Mouse (Mus musculus) embryonic fibroblast, embryonic 13.5 days (primary cell): ENCODE data around the gene Chac1. TPM values are rescaled to one million over a fixed set of nuclear protein-coding genes. Genes with fewer than 3 reads are reported as not detected.

Experiments used
- H3K27ac ChIP-seq: 2 replicates; pipeline ENCODE4 v1.5.1; 2012; ENCODE audit warnings: low read length, control low read depth, inconsistent platforms; ENCODE audit not compliant: insufficient read depth
- H3K4me1 ChIP-seq: 2 replicates; pipeline ENCODE4 v1.6.1; 2011; ENCODE audit warnings: low read length; ENCODE audit not compliant: control insufficient read depth, insufficient read depth
- H3K4me3 ChIP-seq: 2 replicates; pipeline ENCODE4 v1.5.1; 2011; ENCODE audit warnings: mild to moderate bottlenecking, control low read depth, low read length; ENCODE audit not compliant: insufficient read depth
- CTCF ChIP-seq: IDR thresholded peaks from 2 replicates; pipeline ENCODE4 v1.5.1; 2011; ENCODE audit warnings: mild to moderate bottlenecking, control low read depth, low read length, moderate library complexity, borderline replicate concordance; ENCODE audit not compliant: insufficient read depth
- POLR2A ChIP-seq: IDR thresholded peaks from 2 replicates; pipeline ENCODE4 v1.6.1; 2011; ENCODE audit warnings: low read depth, mild to moderate bottlenecking, control low read depth, low read length, moderate library complexity
- polyA plus RNA-seq: library from polyadenylated mRNA; stranded (reverse); fragments of >200 nt; gene quantifications from 2 replicates; pipeline ENCODE4 v1.2.4, GENCODE M21; 2011; ENCODE audit warnings: low read depth; ENCODE audit not compliant: missing spikeins, insufficient read length

Gene Chac1
- polyA plus RNA-seq, 1 experiment: 58.5 TPM

DNA sequence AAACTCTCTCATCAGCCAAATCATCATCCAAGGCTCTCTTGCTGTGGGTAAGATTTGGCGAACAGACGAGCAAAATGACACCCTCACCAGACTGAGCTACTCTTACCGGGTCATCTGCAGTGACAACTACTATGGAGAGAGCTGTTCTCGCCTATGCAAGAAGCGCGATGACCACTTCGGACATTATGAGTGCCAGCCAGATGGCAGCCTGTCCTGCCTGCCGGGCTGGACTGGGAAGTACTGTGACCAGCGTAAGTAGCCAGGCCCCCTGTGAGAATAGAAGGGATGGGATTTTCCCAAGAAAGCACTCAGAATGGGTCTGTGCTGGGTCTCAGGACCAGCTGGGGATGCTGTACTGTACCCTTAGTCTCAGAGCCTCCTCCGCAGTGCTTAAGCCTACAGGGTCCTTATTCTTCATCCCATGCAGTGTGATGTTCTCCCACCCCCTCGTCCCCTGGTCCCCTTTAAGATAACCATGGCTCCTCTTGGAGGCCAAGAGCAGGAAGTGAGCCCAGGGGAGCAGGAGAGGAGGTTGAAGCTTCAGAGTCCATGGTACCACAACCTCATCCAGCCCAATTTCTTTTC is 23.0 kb upstream of the Chac1 start:
- Histone ChIP-seq H3K27ac (no peak overlapping the region), H3K4me3 (no peak overlapping the region), H3K4me1 (no peaks in the 10 kb centered on the region)
- no peak for TF ChIP-seq CTCF
- TF ChIP-seq POLR2A: no peak

DNA sequence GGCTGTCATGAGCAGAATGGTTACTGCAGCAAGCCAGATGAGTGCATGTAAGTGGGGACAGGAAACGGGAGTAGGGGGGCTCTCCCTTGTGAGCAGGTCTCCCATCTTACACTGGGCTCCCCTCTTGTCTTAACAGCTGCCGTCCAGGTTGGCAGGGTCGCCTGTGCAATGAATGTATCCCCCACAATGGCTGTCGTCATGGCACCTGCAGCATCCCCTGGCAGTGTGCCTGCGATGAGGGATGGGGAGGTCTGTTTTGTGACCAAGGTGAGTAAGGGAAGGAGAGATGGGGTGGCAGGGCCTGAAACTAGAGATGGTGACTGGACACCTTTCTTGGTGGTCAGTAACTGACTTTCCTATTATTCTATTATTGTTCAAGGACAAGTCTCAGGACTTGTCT is 22.5 kb upstream of the Chac1 start:
- Histone ChIP-seq H3K27ac (no peak overlapping the region), H3K4me3 (no peak overlapping the region), H3K4me1 (no peaks in the 10 kb centered on the region)
- no peak for TF ChIP-seq POLR2A
- no peak for TF ChIP-seq CTCF

- Histone ChIP-seq H3K4me1 (no peaks in the 10 kb centered on the region), H3K4me3 (no peak overlapping the region), H3K27ac (no peak overlapping the region)
- TF ChIP-seq CTCF (no peak), POLR2A (no peak)
These were observed 21.8 kb upstream of the Chac1 start for GRCm38 (mm10) chr2:119329123-119329817.

DNA sequence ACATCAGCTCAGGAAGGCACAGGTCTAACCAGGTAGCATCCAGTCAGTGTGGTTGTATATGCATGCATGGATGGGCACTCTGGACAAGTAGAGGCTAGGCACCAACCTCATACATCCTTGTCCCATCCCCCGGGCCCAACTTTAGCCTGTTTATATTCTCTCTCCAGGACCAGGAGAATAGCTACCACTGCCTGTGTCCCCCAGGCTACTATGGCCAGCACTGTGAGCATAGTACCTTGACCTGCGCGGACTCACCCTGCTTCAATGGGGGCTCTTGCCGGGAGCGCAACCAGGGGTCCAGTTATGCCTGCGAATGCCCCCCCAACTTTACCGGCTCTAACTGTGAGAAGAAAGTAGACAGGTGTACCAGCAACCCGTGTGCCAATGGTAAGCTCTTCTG is 20.2 kb upstream of the Chac1 start:
- H3K4me3 ChIP-seq: no peak overlapping the region
- H3K27ac ChIP-seq: no peak overlapping the region
- no peaks in the 10 kb centered on the region for H3K4me1 ChIP-seq
- TF ChIP-seq CTCF: no peak
- TF ChIP-seq POLR2A: no peak

DNA sequence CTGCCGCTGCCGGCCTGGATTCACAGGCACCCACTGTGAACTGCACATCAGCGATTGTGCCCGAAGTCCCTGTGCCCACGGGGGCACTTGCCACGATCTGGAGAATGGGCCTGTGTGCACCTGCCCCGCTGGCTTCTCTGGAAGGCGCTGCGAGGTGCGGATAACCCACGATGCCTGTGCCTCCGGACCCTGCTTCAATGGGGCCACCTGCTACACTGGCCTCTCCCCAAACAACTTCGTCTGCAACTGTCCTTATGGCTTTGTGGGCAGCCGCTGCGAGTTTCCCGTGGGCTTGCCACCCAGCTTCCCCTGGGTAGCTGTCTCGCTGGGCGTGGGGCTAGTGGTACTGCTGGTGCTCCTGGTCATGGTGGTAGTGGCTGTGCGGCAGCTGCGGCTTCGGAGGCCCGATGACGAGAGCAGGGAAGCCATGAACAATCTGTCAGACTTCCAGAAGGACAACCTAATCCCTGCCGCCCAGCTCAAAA is 18.8 kb upstream of the Chac1 start:
- H3K4me3 ChIP-seq: no peak overlapping the region
- TF ChIP-seq CTCF (no peak), POLR2A (no peak)
- H3K4me1 ChIP-seq: no peaks in the 10 kb centered on the region
- H3K27ac ChIP-seq: no peak overlapping the region

DNA sequence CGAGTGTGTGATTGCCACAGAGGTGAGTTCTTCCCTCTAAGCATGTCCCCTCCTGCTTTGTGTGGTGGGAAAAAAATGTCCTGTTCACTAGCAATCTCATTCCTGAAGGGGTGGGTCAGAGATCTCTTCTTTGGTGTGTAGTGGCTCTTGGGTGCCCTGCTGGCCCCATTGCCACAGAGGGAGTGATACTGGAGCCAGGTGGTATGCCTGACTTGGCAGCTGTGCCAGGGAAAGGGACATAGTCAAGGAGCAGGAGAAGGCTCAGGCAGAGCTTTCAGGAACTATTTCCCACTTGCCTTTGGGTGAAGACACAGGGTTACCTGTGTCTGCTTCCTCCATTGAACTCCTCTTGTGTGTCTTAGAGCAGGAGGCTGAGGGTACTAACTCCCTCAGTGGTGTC is 16.9 kb upstream of the Chac1 start:
- H3K27ac ChIP-seq: no peak overlapping the region
- TF ChIP-seq POLR2A (no peak), CTCF (no peak)
- no peak overlapping the region for H3K4me3 ChIP-seq
- no peaks in the 10 kb centered on the region for H3K4me1 ChIP-seq

GRCm38 (mm10) chr2:119334964-119335525 is 16.0 kb upstream of the Chac1 start:
- Histone ChIP-seq H3K4me1 (no peaks in the 10 kb centered on the region), H3K4me3 (no peak overlapping the region), H3K27ac (no peak overlapping the region)
- no peak for TF ChIP-seq POLR2A

- H3K4me1 ChIP-seq: no peaks in the 10 kb centered on the region
- H3K4me3 ChIP-seq: no peak overlapping the region
- no peak for TF ChIP-seq POLR2A
- TF ChIP-seq CTCF: no peak
- H3K27ac ChIP-seq: no peak overlapping the region
These were observed 15.5 kb upstream of the Chac1 start for GRCm38 (mm10) chr2:119335535-119335934.

DNA sequence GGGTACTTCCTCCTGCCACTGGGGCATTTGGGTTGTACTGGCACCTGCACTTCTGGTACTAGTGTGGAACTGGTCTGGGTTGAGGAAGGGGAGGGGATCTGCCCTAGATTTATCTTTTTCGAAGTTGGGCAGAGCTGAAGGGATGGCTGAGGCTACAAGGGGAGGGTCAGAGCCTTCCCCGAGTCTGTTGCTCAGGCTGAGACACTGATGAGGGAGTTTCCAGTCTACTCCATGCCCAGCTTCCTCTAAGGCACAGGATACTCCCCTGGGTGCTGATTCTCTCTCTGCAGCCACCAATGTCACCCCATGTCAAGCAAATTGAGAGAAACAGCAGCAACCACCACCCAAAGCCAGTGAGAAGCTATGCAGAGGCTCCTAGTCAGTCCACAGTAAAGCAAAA is 15.0 kb upstream of the Chac1 start:
- TF ChIP-seq POLR2A (no peak), CTCF (no peak)
- Histone ChIP-seq H3K27ac (no peak overlapping the region), H3K4me1 (no peaks in the 10 kb centered on the region), H3K4me3 (no peak overlapping the region)

DNA sequence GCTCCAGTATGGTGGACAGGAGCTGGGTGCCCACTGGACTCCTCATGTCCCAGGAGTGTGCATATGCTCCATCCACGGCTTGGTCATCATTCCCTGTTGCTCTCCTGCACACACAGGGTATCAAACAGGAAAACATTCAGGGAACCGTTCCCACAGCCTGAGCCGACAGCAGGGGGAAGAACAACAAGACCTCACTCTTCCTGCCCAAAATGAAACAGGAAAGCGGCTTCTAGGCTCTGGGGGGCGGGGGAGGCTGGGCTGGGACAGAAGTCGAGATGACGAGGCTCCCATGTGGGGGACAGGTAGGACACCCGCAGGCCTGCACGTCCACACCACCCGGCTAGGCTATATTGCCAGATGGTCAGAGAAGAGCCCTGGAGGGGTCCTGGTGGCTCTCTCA is 14.6 kb upstream of the Chac1 start:
- Histone ChIP-seq H3K4me3 (no peak overlapping the region), H3K27ac (no peak overlapping the region), H3K4me1 (no peaks in the 10 kb centered on the region)
- TF ChIP-seq POLR2A (no peak), CTCF (no peak)
